Mouse (Mus musculus): ENCODE measurements around the gene Rnf38. TPM values are rescaled to one million over a fixed set of nuclear protein-coding genes. Genes with fewer than 3 reads are reported as not detected.

The Rnf38 gene
- polyA plus RNA-seq, 1 experiment from 2014 or later: 53.9 TPM

GRCm38 (mm10) chr4:44249705-44250104 is 16.1 kb upstream of the Rnf38 start:
- WGBS: 5% methylated on average over 10 of the region's 10 CpGs

GRCm38 (mm10) chr4:44247051-44247939 is 13.7 kb upstream of the Rnf38 start:
- 3% methylated on average over 18 of the region's 18 CpGs for WGBS

More at GRCm38 (mm10) chr4:44249705-44250104, 16.1 kb upstream of the Rnf38 start:
- 0 out of 2 replicates have a peak, but pooled peaks have one; percentile 46 for ATAC-seq (ENCODE audit: low FRiP score, low read depth)
- H3K36me3 ChIP-seq: no peaks in the 10 kb centered on the region
- H3K9ac ChIP-seq: no peak overlapping the region
- H3K9me3 ChIP-seq: no peaks in the 10 kb centered on the region
- no peak overlapping the region for H3K4me3 ChIP-seq
- H3K4me2 ChIP-seq (replicated peaks): peak overlapping the region; percentile 44
- H3K4me1 ChIP-seq: peaks cover 37% of the 10 kb centered on the region
- no peaks in the 10 kb centered on the region for H3K27me3 ChIP-seq (replicated peaks)
- peak overlapping the region; percentile 4; the same call in 1 of the 2 replicates for H3K27ac ChIP-seq

GRCm38 (mm10) chr4:44246285-44246684 is 12.7 kb upstream of the Rnf38 start:
- H3K27ac ChIP-seq: no peak overlapping the region
- ATAC-seq (ENCODE audit: low FRiP score, low read depth): no peak
- H3K4me1 ChIP-seq: peaks cover 23% of the 10 kb centered on the region
- no peaks in the 10 kb centered on the region for H3K9me3 ChIP-seq
- H3K4me2 ChIP-seq (replicated peaks): no peak overlapping the region
- WGBS: 90% methylated on average over 4 of the region's 4 CpGs
- no peaks in the 10 kb centered on the region for H3K36me3 ChIP-seq
- H3K9ac ChIP-seq: no peak overlapping the region
- H3K27me3 ChIP-seq (replicated peaks): no peaks in the 10 kb centered on the region
- H3K4me3 ChIP-seq: no peak overlapping the region

More at GRCm38 (mm10) chr4:44247051-44247939, 13.7 kb upstream of the Rnf38 start:
- peak overlapping the region; percentile 63 for H3K27ac ChIP-seq
- H3K4me3 ChIP-seq: no peak overlapping the region; the same call in 1 of the 2 replicates
- peak; percentile 91 for ATAC-seq (ENCODE audit: low FRiP score, low read depth)
- H3K36me3 ChIP-seq: no peaks in the 10 kb centered on the region
- no peaks in the 10 kb centered on the region for H3K9me3 ChIP-seq
- H3K4me1 ChIP-seq: peaks cover 27% of the 10 kb centered on the region
- H3K27me3 ChIP-seq (replicated peaks): no peaks in the 10 kb centered on the region
- H3K9ac ChIP-seq: no peak overlapping the region
- peak overlapping the region; percentile 54 for H3K4me2 ChIP-seq (replicated peaks)

GRCm38 (mm10) chr4:44241638-44242037 is 8.0 kb upstream of the Rnf38 start:
- no peaks in the 10 kb centered on the region for H3K27me3 ChIP-seq (replicated peaks)
- no peaks in the 10 kb centered on the region for H3K9me3 ChIP-seq
- no peaks in the 10 kb centered on the region for H3K4me1 ChIP-seq
- H3K4me3 ChIP-seq: no peak overlapping the region
- no peak for ATAC-seq (ENCODE audit: low FRiP score, low read depth)
- WGBS: 85% methylated on average over 4 of the region's 4 CpGs
- H3K4me2 ChIP-seq (replicated peaks): no peak overlapping the region
- H3K9ac ChIP-seq: no peak overlapping the region
- H3K27ac ChIP-seq: no peak overlapping the region
- H3K36me3 ChIP-seq: no peaks in the 10 kb centered on the region

- Histone ChIP-seq H3K27ac (no peak overlapping the region), H3K4me3 (no peak overlapping the region), H3K4me1 (peaks cover 28% of the 10 kb centered on the region), H3K36me3 (no peaks in the 10 kb centered on the region), H3K9ac (no peak overlapping the region), H3K9me3 (no peaks in the 10 kb centered on the region), H3K4me2 (replicated peaks) (no peak overlapping the region), H3K27me3 (replicated peaks) (no peaks in the 10 kb centered on the region)
- no peak for ATAC-seq (ENCODE audit: low FRiP score, low read depth)
- WGBS: 72% methylated on average over 2 of the region's 2 CpGs
Observed at GRCm38 (mm10) chr4:44235946-44236345, 2.4 kb upstream of the Rnf38 start.

GRCm38 (mm10) chr4:44234004-44234866 is 646 bp upstream of the Rnf38 start:
- WGBS: 1% methylated on average over 55 of the region's 62 CpGs
- H3K4me3 ChIP-seq: peak overlapping the region; percentile 96

GRCm38 (mm10) chr4:44232771-44233712 is 547 bp downstream of the Rnf38 start:
- Histone ChIP-seq H3K36me3 (no peaks in the 10 kb centered on the region), H3K9me3 (no peaks in the 10 kb centered on the region), H3K9ac (peak overlapping the region; percentile 96), H3K4me1 (peaks cover 35% of the 10 kb centered on the region), H3K4me3 (peak overlapping the region; percentile 96), H3K4me2 (replicated peaks) (peak overlapping the region; percentile 87), H3K27me3 (replicated peaks) (no peaks in the 10 kb centered on the region), H3K27ac (peak overlapping the region; percentile 95)
- peak; percentile 48 for ATAC-seq (ENCODE audit: low FRiP score, low read depth)
- WGBS: 1% methylated on average over 45 of the region's 68 CpGs

More at GRCm38 (mm10) chr4:44234004-44234866, 646 bp upstream of the Rnf38 start:
- H3K4me2 ChIP-seq (replicated peaks): peak overlapping the region; percentile 87
- peak; percentile 92 for ATAC-seq (ENCODE audit: low FRiP score, low read depth)
- no peaks in the 10 kb centered on the region for H3K9me3 ChIP-seq
- no peaks in the 10 kb centered on the region for H3K36me3 ChIP-seq
- H3K9ac ChIP-seq: peak overlapping the region; percentile 96
- H3K27me3 ChIP-seq (replicated peaks): no peaks in the 10 kb centered on the region
- H3K27ac ChIP-seq: peak overlapping the region; percentile 95
- H3K4me1 ChIP-seq: peaks cover 28% of the 10 kb centered on the region

- Histone ChIP-seq H3K4me1 (peaks cover 31% of the 10 kb centered on the region), H3K4me2 (replicated peaks) (no peak overlapping the region), H3K4me3 (no peak overlapping the region), H3K9ac (no peak overlapping the region), H3K27ac (no peak overlapping the region), H3K36me3 (no peaks in the 10 kb centered on the region), H3K27me3 (replicated peaks) (no peaks in the 10 kb centered on the region), H3K9me3 (no peaks in the 10 kb centered on the region)
- WGBS: 88% methylated on average over 10 of the region's 10 CpGs
- ATAC-seq (ENCODE audit: low FRiP score, low read depth): no peak
Observed at GRCm38 (mm10) chr4:44225128-44225527, 8.5 kb downstream of the Rnf38 start.

- Histone ChIP-seq H3K27me3 (replicated peaks) (no peaks in the 10 kb centered on the region), H3K27ac (no peak overlapping the region), H3K9ac (no peak overlapping the region), H3K9me3 (no peaks in the 10 kb centered on the region), H3K4me2 (replicated peaks) (no peak overlapping the region), H3K4me3 (no peak overlapping the region), H3K4me1 (peaks cover 31% of the 10 kb centered on the region), H3K36me3 (no peaks in the 10 kb centered on the region)
- WGBS: 28% methylated on average over 9 of the region's 9 CpGs
- no peak for ATAC-seq (ENCODE audit: low FRiP score, low read depth)
Observed at GRCm38 (mm10) chr4:44224141-44224540, 9.4 kb downstream of the Rnf38 start.

- Histone ChIP-seq H3K9me3 (no peaks in the 10 kb centered on the region), H3K4me3 (no peak overlapping the region), H3K27ac (no peak overlapping the region), H3K36me3 (no peaks in the 10 kb centered on the region), H3K9ac (no peak overlapping the region), H3K4me2 (replicated peaks) (no peak overlapping the region), H3K4me1 (peaks cover 27% of the 10 kb centered on the region), H3K27me3 (replicated peaks) (no peaks in the 10 kb centered on the region)
- ATAC-seq (ENCODE audit: low FRiP score, low read depth): no peak
- WGBS: 76% methylated on average over 4 of the region's 4 CpGs
Observed at GRCm38 (mm10) chr4:44223444-44223843, 10.1 kb downstream of the Rnf38 start.

- H3K36me3 ChIP-seq: no peaks in the 10 kb centered on the region
- H3K4me2 ChIP-seq (replicated peaks): no peak overlapping the region
- H3K4me3 ChIP-seq: no peak overlapping the region
- WGBS: 79% methylated on average over 10 of the region's 10 CpGs
- H3K4me1 ChIP-seq: no peaks in the 10 kb centered on the region
- no peak for ATAC-seq (ENCODE audit: low FRiP score, low read depth)
- no peaks in the 10 kb centered on the region for H3K27me3 ChIP-seq (replicated peaks)
- no peak overlapping the region for H3K9ac ChIP-seq
- H3K9me3 ChIP-seq: no peaks in the 10 kb centered on the region
- no peak overlapping the region for H3K27ac ChIP-seq
Observed at GRCm38 (mm10) chr4:44216797-44217442, 16.7 kb downstream of the Rnf38 start.
